Mouse (Mus musculus) CH12.LX (cell line): Measurements from ENCODE around the gene Dll1. TPM values are rescaled to one million over a fixed set of nuclear protein-coding genes. Genes with fewer than 3 reads are reported as not detected.

ENCODE experiments used
- DNase-seq: peaks from one replicate; pipeline ENCODE4 v3.0.0-alpha.2; 2013; ENCODE audit errors: extremely low read depth
- H3K27ac ChIP-seq: 2 replicates; pipeline ENCODE4 v1.5.1; 2012; ENCODE audit warnings: low read depth, mild to moderate bottlenecking, control low read depth, moderate library complexity; ENCODE audit not compliant: insufficient read depth
- H3K27me3 ChIP-seq: replicated peaks from 2 replicates; pipeline ENCODE3; 2012; ENCODE audit warnings: inconsistent platforms
- H3K36me3 ChIP-seq, 2 experiments: replicated peaks in 1 of 2; 2 replicates each; pipeline versions ENCODE3 to v1.6.1; 2012; ENCODE audit warnings: inconsistent platforms in 1 of 2, low read length in 1 of 2, mild to moderate bottlenecking in 1 of 2, mixed read lengths in 1 of 2, moderate library complexity in 1 of 2; ENCODE audit not compliant: control insufficient read depth in 1 of 2, insufficient read depth in 1 of 2
- H3K4me1 ChIP-seq, 2 experiments: 2 replicates each; pipeline ENCODE4 v1.6.1; 2012; ENCODE audit warnings: inconsistent platforms in 1 of 2, moderate library complexity in 1 of 2; ENCODE audit not compliant: insufficient read depth in 2 of 2, control insufficient read depth in 1 of 2
- H3K4me2 ChIP-seq: 2 replicates; pipeline ENCODE4 v1.6.1; 2012; ENCODE audit warnings: low read depth, mild to moderate bottlenecking, control low read depth; ENCODE audit not compliant: poor library complexity, insufficient read depth, severe bottlenecking
- H3K4me3 ChIP-seq, 3 experiments: fragments of 150-350 bp in 1 of 3; sonication (generic) in 1 of 3; replicated peaks in 1 of 3; 2 replicates each; pipeline versions ENCODE3 to v1.5.1; 2011 to 2012; ENCODE audit warnings: low read depth in 2 of 3, low read length in 2 of 3, mild to moderate bottlenecking in 2 of 3, moderate library complexity in 2 of 3, control low read depth in 1 of 3, improper control_type of control experiment in 1 of 3, inconsistent platforms in 1 of 3, mixed read lengths in 1 of 3; ENCODE audit not compliant: poor library complexity in 1 of 3
- H3K79me2 ChIP-seq: replicated peaks from 2 replicates; pipeline ENCODE4 v1.6.1; 2012; ENCODE audit warnings: mild to moderate bottlenecking, moderate library complexity; ENCODE audit not compliant: control insufficient read depth, poor library complexity, insufficient read depth, severe bottlenecking; ENCODE audit errors: extremely low read depth
- H3K9ac ChIP-seq: 2 replicates; pipeline ENCODE4 v1.6.1; 2012; ENCODE audit warnings: low read depth, mild to moderate bottlenecking, control low read depth, moderate library complexity; ENCODE audit not compliant: insufficient read depth
- H3K9me3 ChIP-seq: replicated peaks from 2 replicates; pipeline ENCODE3; 2012; ENCODE audit warnings: low read length, inconsistent platforms, mixed read lengths
- BHLHE40 ChIP-seq: IDR thresholded peaks from 2 replicates; pipeline ENCODE4 v1.6.1; 2011; ENCODE audit warnings: mild to moderate bottlenecking, low read depth, low read length, improper control_type of control experiment
- CTCF ChIP-seq, 2 experiments: IDR thresholded peaks in 1 of 2; conservative IDR thresholded peaks in 1 of 2; 2 replicates each; pipeline ENCODE4 v1.5.1; 2011 to 2012; ENCODE audit warnings: low read depth in 2 of 2, low read length in 2 of 2, improper control_type of control experiment in 1 of 2, inconsistent platforms in 1 of 2, mild to moderate bottlenecking in 1 of 2, moderate library complexity in 1 of 2
- ELF1 ChIP-seq: IDR thresholded peaks from 2 replicates; pipeline ENCODE4 v1.6.1; 2014; ENCODE audit warnings: low read depth, mild to moderate bottlenecking, inconsistent platforms, low read length, improper control_type of control experiment
- JUN ChIP-seq: IDR thresholded peaks from 2 replicates; pipeline ENCODE4 v1.6.1; 2011; ENCODE audit warnings: low read depth, mild to moderate bottlenecking, low read length, improper control_type of control experiment, moderate library complexity; ENCODE audit not compliant: insufficient read depth
- MXI1 ChIP-seq: IDR thresholded peaks from 2 replicates; pipeline ENCODE4 v1.6.1; 2011; ENCODE audit warnings: mild to moderate bottlenecking, low read depth, low read length, improper control_type of control experiment
- RAD21 ChIP-seq: IDR thresholded peaks from 2 replicates; pipeline ENCODE4 v1.6.1; 2011; ENCODE audit warnings: low read depth, mild to moderate bottlenecking, low read length, improper control_type of control experiment, moderate library complexity
- SMC3 ChIP-seq: IDR thresholded peaks from 2 replicates; pipeline ENCODE4 v1.6.1; 2011; ENCODE audit warnings: low read depth, low read length, improper control_type of control experiment
- TBP ChIP-seq: conservative IDR thresholded peaks from 2 replicates; pipeline ENCODE4 v1.6.1; 2011; ENCODE audit warnings: low read depth, low read length, improper control_type of control experiment
- USF2 ChIP-seq: conservative IDR thresholded peaks from 2 replicates; pipeline ENCODE4 v1.6.1; 2011; ENCODE audit warnings: low read depth, low read length, improper control_type of control experiment
- ZNF384 ChIP-seq: IDR thresholded peaks from 2 replicates; pipeline ENCODE4 v1.6.1; 2012; ENCODE audit warnings: low read depth, low read length, improper control_type of control experiment, inconsistent platforms
- dilution Hi-C: fragments of 300-500 bp; cut with MboI; formaldehyde crosslinking; loops from 2 replicates; pipeline ENCODE4 v1.14.3; 2020; ENCODE audit warnings: low sequenced_read_pairs; ENCODE audit not compliant: extremely low pct_unique_long_range_greater_than_20kb, extremely low pct_ligation_motif_present
- in situ Hi-C: fragments of 300-500 bp; cut with MboI; formaldehyde crosslinking; loops from 3 replicates; pipeline ENCODE4 v1.14.3; 2019; ENCODE audit warnings: low sequenced_read_pairs, low pct_ligation_motif_present, low pct_unique_long_range_greater_than_20kb, mixed read lengths
- polyA plus RNA-seq: library from polyadenylated mRNA; unstranded; fragments of >175 nt; gene quantifications from 2 replicates; pipeline ENCODE4 v1.2.1, GENCODE M21; 2012; ENCODE audit warnings: low read depth; ENCODE audit not compliant: insufficient read length
- total RNA-seq, 2 experiments: library from RNA; depleted of rRNA; stranded (reverse); fragments of 300-350 nt in 1 of 2; fragments of >200 nt in 1 of 2; gene quantifications; 2 replicates each; pipeline ENCODE4 v1.2.3; 2012 to 2014

The Dll1 gene
- total and polyA plus RNA-seq, 3 experiments, result 0.25 to 0.52 (median 0.29) TPM

- no peak overlapping the region for H3K9ac ChIP-seq
- H3K36me3 ChIP-seq, result no peaks in the 10 kb centered on the region
- no peak for DNase-seq
- H3K27me3 ChIP-seq, result peaks cover 20% of the 10 kb centered on the region
- no peaks in the 10 kb centered on the region for H3K79me2 ChIP-seq
- dilution Hi-C loops, result no loop called here
- no peak overlapping the region for H3K27ac ChIP-seq
- no peak overlapping the region for H3K4me3 ChIP-seq
- H3K9me3 ChIP-seq, result no peaks in the 10 kb centered on the region
- TF ChIP-seq BHLHE40 (no peak), ZNF384 (peak; percentile 66)
- H3K4me2 ChIP-seq, result no peak overlapping the region
- in situ Hi-C loops, result no loop called here
- no peaks in the 10 kb centered on the region for H3K4me1 ChIP-seq
These were observed 12.7 kb upstream of the Dll1 start for GRCm38 (mm10) chr17:15389356-15389755.

GRCm38 (mm10) chr17:15388892-15389291 lies 12.2 kb upstream of the Dll1 start:
- Histone ChIP-seq H3K79me2 (no peaks in the 10 kb centered on the region), H3K4me1 (no peaks in the 10 kb centered on the region), H3K36me3 (no peaks in the 10 kb centered on the region), H3K27ac (no peak overlapping the region), H3K27me3 (peaks cover 19% of the 10 kb centered on the region), H3K4me2 (no peak overlapping the region), H3K9me3 (no peaks in the 10 kb centered on the region), H3K9ac (no peak overlapping the region), H3K4me3 (no peak overlapping the region)
- no peak for DNase-seq
- in situ Hi-C loops, result no loop called here
- TF ChIP-seq USF2 (no peak), ELF1 (no peak), MXI1 (no peak), TBP (no peak)
- dilution Hi-C loops, result no loop called here

DNA sequence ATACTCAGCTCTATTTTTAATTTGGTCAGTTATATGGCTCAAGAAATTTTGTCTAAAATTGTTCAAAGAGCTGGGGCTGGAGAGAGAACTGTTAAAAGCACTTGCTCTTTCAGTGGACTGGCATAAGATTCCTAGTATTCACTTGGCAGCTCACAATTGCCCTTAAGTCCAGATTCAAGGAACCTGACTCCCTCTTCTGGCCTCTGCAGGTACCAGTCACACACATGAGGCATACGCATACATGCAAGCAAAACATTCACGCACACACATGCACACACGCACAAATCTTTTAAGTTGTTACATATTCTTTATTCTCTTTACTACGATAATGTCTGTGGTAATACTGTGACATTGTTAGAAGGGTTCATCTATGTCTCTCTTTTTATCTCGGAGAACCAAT lies 6.7 kb upstream of the Dll1 start:
- H3K9ac ChIP-seq, result no peak overlapping the region
- no peak for DNase-seq
- no peaks in the 10 kb centered on the region for H3K9me3 ChIP-seq
- no peaks in the 10 kb centered on the region for H3K36me3 ChIP-seq
- peak; percentile 40 for TF ChIP-seq SMC3
- peak; percentile 55 for TF ChIP-seq RAD21
- TF ChIP-seq JUN, result no peak
- TF ChIP-seq CTCF (conservative IDR thresholded peaks at IDR 0.05 in 1 of 2, IDR thresholded peaks at IDR 0.05 in 1 of 2; ENCODE audit: low read depth in 2 of 2, low read length in 2 of 2), result peak in 1 of 2 experiments; percentile 56; a peak in 2 of 4 replicates
- in situ Hi-C loops, result no loop called here
- dilution Hi-C loops, result no loop called here
- H3K4me3 ChIP-seq, result no peak overlapping the region
- H3K4me2 ChIP-seq, result no peak overlapping the region
- peaks cover 48% of the 10 kb centered on the region for H3K27me3 ChIP-seq
- H3K79me2 ChIP-seq, result no peaks in the 10 kb centered on the region
- H3K4me1 ChIP-seq, result 0 out of 4 replicates have a peak, but pooled peaks cover 0 to 2% of the 10 kb centered on the region in 2 experiments
- no peak overlapping the region for H3K27ac ChIP-seq
